In genomic region chr3:130730189-130730653, GRCm38 (mm10) we compare ENCODE assay signal across 8 mouse cellular contexts. TPM values are rescaled to one million over a fixed set of nuclear protein-coding genes. Genes with fewer than 3 reads are reported as not detected.
A peak's percentile ranks its signal among the peaks of the same experiment; 100 is the strongest.
DNase-seq lines count a peak whose midpoint lies in the region; ATAC-seq and TF ChIP-seq lines count a peak whose summit lies in the region.

Gene Rpl34, minus strand, starts transcription at chr3:130730398.

- peak; percentile 99 for ATAC-seq in forebrain, postnatal 0 days
- ATAC-seq in lung, embryonic 15.5 days (ENCODE audit: borderline replicate concordance, extremely low read depth, low FRiP score, low TSS enrichment) = peak; percentile 99

- peak; percentile 87 to 93 for TF ChIP-seq POLR2A in MEL (IDR thresholded peaks at IDR 0.05; ENCODE audit: control insufficient read depth in 1 of 2, insufficient read depth in 1 of 2, low read depth in 1 of 2, low read length in 2 of 2, poor library complexity in 1 of 2)
- TF ChIP-seq POLR2A in cerebellum, adult 2 months (IDR thresholded peaks at IDR 0.05; ENCODE audit: borderline replicate concordance, insufficient read depth, low read length) = peak; percentile 98

- H3K79me2 ChIP-seq in MEL (ENCODE audit: control insufficient read depth, insufficient read depth, low read length, poor library complexity) = peaks cover 19% of the 10 kb centered on the region

- peak within 1 kb of the TSS; percentile 96 for H3K9ac ChIP-seq in MEL (ENCODE audit: control insufficient read depth, low read depth, low read length, poor library complexity, severe bottlenecking)
- peak within 1 kb of the TSS; percentile 88 for H3K9ac ChIP-seq in forebrain, postnatal 0 days
- peak within 1 kb of the TSS; percentile 98 for H3K9ac ChIP-seq in lung, embryonic 15.5 days

- WGBS in cerebellum, adult 2 months = under 1% methylated on average over 45 of the region's 45 CpGs
- WGBS in forebrain, postnatal 0 days = under 1% methylated on average over 45 of the region's 45 CpGs
- 0% methylated on average over 42 of the region's 45 CpGs for WGBS in lung, embryonic 15.5 days

- TF ChIP-seq RAD21 in MEL (IDR thresholded peaks at IDR 0.05; ENCODE audit: low read depth, low read length) = no peak

- no peaks in the 10 kb centered on the region for H3K9me3 ChIP-seq in MEL (replicated peaks; ENCODE audit: insufficient read depth, low read length)
- H3K9me3 ChIP-seq in forebrain, postnatal 0 days (ENCODE audit: low read length) = no peaks in the 10 kb centered on the region
- H3K9me3 ChIP-seq in lung, embryonic 15.5 days = no peaks in the 10 kb centered on the region

- peaks cover 0 to 15% of the 10 kb centered on the region in 2 experiments; a peak in 2 of 4 replicates for H3K4me1 ChIP-seq in MEL (ENCODE audit: control insufficient read depth in 1 of 2, insufficient read depth in 2 of 2, low read length in 2 of 2)
- H3K4me1 ChIP-seq in cerebellum, adult 2 months (ENCODE audit: control insufficient read depth, insufficient read depth, low read length) = peaks cover 5% of the 10 kb centered on the region
- peaks cover 13% of the 10 kb centered on the region for H3K4me1 ChIP-seq in forebrain, postnatal 0 days (ENCODE audit: insufficient read depth)
- peaks cover 22% of the 10 kb centered on the region for H3K4me1 ChIP-seq in lung, embryonic 15.5 days

- H3K27ac ChIP-seq in MEL (ENCODE audit: control insufficient read depth, low read depth, low read length) = peak within 1 kb of the TSS; percentile 79
- H3K27ac ChIP-seq in cerebellum, adult 2 months (ENCODE audit: insufficient read depth, low read length) = peak within 1 kb of the TSS; percentile 14; the same call in 1 of the 2 replicates
- H3K27ac ChIP-seq in forebrain, postnatal 0 days (ENCODE audit: low read depth, low read length) = peak within 1 kb of the TSS; percentile 92
- peak within 1 kb of the TSS; percentile 82 for H3K27ac ChIP-seq in lung, embryonic 15.5 days

- peaks cover 18% of the 10 kb centered on the region in 2 experiments for H3K36me3 ChIP-seq in MEL (ENCODE audit: control insufficient read depth in 1 of 2, insufficient read depth in 2 of 2, low read length in 2 of 2)
- H3K36me3 ChIP-seq in forebrain, postnatal 0 days (ENCODE audit: insufficient read depth) = peaks cover 37% of the 10 kb centered on the region
- peaks cover 37% of the 10 kb centered on the region for H3K36me3 ChIP-seq in lung, embryonic 15.5 days

- H3K4me2 ChIP-seq in forebrain, postnatal 0 days (ENCODE audit: low read depth) = peak within 1 kb of the TSS; percentile 64
- peak within 1 kb of the TSS; percentile 69 for H3K4me2 ChIP-seq in lung, embryonic 15.5 days

- TF ChIP-seq EP300 in MEL (IDR thresholded peaks at IDR 0.05; ENCODE audit: low read depth in 1 of 2, low read length in 2 of 2) = no peak

- H3K27me3 ChIP-seq in MEL (ENCODE audit: control insufficient read depth in 1 of 2, insufficient read depth in 2 of 2, low read length in 2 of 2) = no peaks in the 10 kb centered on the region
- no peaks in the 10 kb centered on the region for H3K27me3 ChIP-seq in cerebellum, adult 2 months (ENCODE audit: control insufficient read depth, insufficient read depth, low read length)
- H3K27me3 ChIP-seq in forebrain, postnatal 0 days (ENCODE audit: insufficient read depth, low read length) = no peaks in the 10 kb centered on the region
- H3K27me3 ChIP-seq in lung, embryonic 15.5 days = no peaks in the 10 kb centered on the region

- peak within 1 kb of the TSS; percentile 70 to 93 for H3K4me3 ChIP-seq in MEL (ENCODE audit: control insufficient read depth in 1 of 2, insufficient read depth in 1 of 2, low read depth in 2 of 2, low read length in 2 of 2)
- H3K4me3 ChIP-seq in cerebellum, adult 2 months (replicated peaks; ENCODE audit: insufficient read depth, low read depth, low read length) = peak within 1 kb of the TSS; percentile 87
- H3K4me3 ChIP-seq in forebrain, postnatal 0 days (ENCODE audit: low read depth, low read length) = peak within 1 kb of the TSS; percentile 87
- H3K4me3 ChIP-seq in lung, embryonic 15.5 days = peak within 1 kb of the TSS; percentile 98

- no peak for TF ChIP-seq CTCF in MEL (IDR thresholded peaks at IDR 0.05 in 2 of 3, conservative IDR thresholded peaks at IDR 0.05 in 1 of 3; ENCODE audit: control insufficient read depth in 1 of 3, insufficient read depth in 1 of 3, low read depth in 2 of 3, low read length in 3 of 3, poor library complexity in 1 of 3, severe bottlenecking in 1 of 3)
- no peak for TF ChIP-seq CTCF in cerebellum, adult 2 months (IDR thresholded peaks at IDR 0.05; ENCODE audit: borderline replicate concordance, insufficient read depth, low read depth, low read length)
- peak; percentile 1; the same call in 1 of the 2 replicates for TF ChIP-seq CTCF in forebrain, postnatal 0 days (IDR thresholded peaks at IDR 0.05; ENCODE audit: low read depth)

- peak; percentile 94 for DNase-seq in MEL (ENCODE audit: low read depth, low spot score)
- peak; percentile 93 to 96 for DNase-seq in cerebellum, adult 2 months
- DNase-seq in forebrain, postnatal 0 days = peak; percentile 99
- DNase-seq in heart, postnatal 4 days = peak; percentile 95
- peak; percentile 94 to 95 for DNase-seq in layer of hippocampus, adult 8-10 months (ENCODE audit: low spot score in 2 of 2)
- DNase-seq in ovary, adult 18-20 months (ENCODE audit: low spot score) = peak; percentile 92
- peak; percentile 98 for DNase-seq in thymus, postnatal 0 days (ENCODE audit: low spot score)

TF ChIP-seq in MEL, 35 proteins besides CTCF, POLR2A, EP300 and RAD21 (continues in another document):
- TF ChIP-seq JUND (IDR thresholded peaks at IDR 0.05; ENCODE audit: low read depth, low read length) (no peak), MAX (IDR thresholded peaks at IDR 0.05; ENCODE audit: low read length) (peak; percentile 73), TCF12 (IDR thresholded peaks at IDR 0.05; ENCODE audit: low read depth, low read length) (peak; percentile 69), CHD2 (IDR thresholded peaks at IDR 0.05; ENCODE audit: low read length) (peak; percentile 71), TAL1 (IDR thresholded peaks at IDR 0.05; ENCODE audit: low read length) (no peak), UBTF (IDR thresholded peaks at IDR 0.05; ENCODE audit: borderline replicate concordance, insufficient read depth, low read depth, low read length) (no peak), CHD1 (IDR thresholded peaks at IDR 0.05; ENCODE audit: low read depth, low read length) (no peak), POLR2AphosphoS2 (IDR thresholded peaks at IDR 0.05; ENCODE audit: low read length) (peak; percentile 67; the same call in 1 of the 2 replicates), USF1 (IDR thresholded peaks at IDR 0.05; ENCODE audit: low read depth, low read length) (peak; percentile 92), MAZ (IDR thresholded peaks at IDR 0.05; ENCODE audit: low read depth, low read length) (no peak), MAFK (IDR thresholded peaks at IDR 0.05; ENCODE audit: borderline replicate concordance, low read depth, low read length) (no peak), E2F4 (IDR thresholded peaks at IDR 0.05; ENCODE audit: borderline replicate concordance, low read depth, low read length) (no peak), MYB (IDR thresholded peaks at IDR 0.05; ENCODE audit: low read depth, low read length) (no peak), KAT2A (conservative IDR thresholded peaks at IDR 0.05; ENCODE audit: low read depth, low read length) (peak; percentile 92), ETS1 (IDR thresholded peaks at IDR 0.05; ENCODE audit: low read depth, low read length) (no peak), GATA1 (IDR thresholded peaks at IDR 0.05; ENCODE audit: low read depth, low read length) (no peak), BHLHE40 (IDR thresholded peaks at IDR 0.05; ENCODE audit: borderline replicate concordance, low read depth, low read length) (peak; percentile 93), MYC (IDR thresholded peaks at IDR 0.05; ENCODE audit: low read depth, low read length) (peak; percentile 85), ZKSCAN1 (IDR thresholded peaks at IDR 0.05; ENCODE audit: low read depth, low read length) (no peak), POLR2AphosphoS5 (IDR thresholded peaks at IDR 0.05; ENCODE audit: borderline replicate concordance, low read depth, low read length) (no peak), GABPA (IDR thresholded peaks at IDR 0.05; ENCODE audit: low read depth, low read length) (no peak), ZC3H11A (IDR thresholded peaks at IDR 0.05; ENCODE audit: low read depth, low read length) (no peak), HCFC1 (IDR thresholded peaks at IDR 0.05; ENCODE audit: low read depth, low read length) (peak; percentile 95), ELF1 (IDR thresholded peaks at IDR 0.05; ENCODE audit: low read depth, low read length) (peak; percentile 94), SIN3A (IDR thresholded peaks at IDR 0.05; ENCODE audit: low read length) (peak; percentile 85), ZMIZ1 (IDR thresholded peaks at IDR 0.05; ENCODE audit: low read depth, low read length) (peak; percentile 78; the same call in 1 of the 2 replicates), NRF1 (IDR thresholded peaks at IDR 0.05; ENCODE audit: insufficient read depth, low read depth, low read length, poor library complexity, severe bottlenecking) (peak; percentile 68), NELFE (IDR thresholded peaks at IDR 0.05; ENCODE audit: low read depth, low read length) (peak; percentile 92), SMC3 (IDR thresholded peaks at IDR 0.05; ENCODE audit: low read depth, low read length) (no peak), TBP (IDR thresholded peaks at IDR 0.05; ENCODE audit: low read depth, low read length) (peak; percentile 95), MXI1 (IDR thresholded peaks at IDR 0.05; ENCODE audit: low read depth, low read length) (peak; percentile 67), MEF2A (IDR thresholded peaks at IDR 0.05; ENCODE audit: extremely low read depth, insufficient replicate concordance, low read depth, low read length, poor library complexity, severe bottlenecking) (no peak), RCOR1 (IDR thresholded peaks at IDR 0.05; ENCODE audit: low read depth, low read length) (no peak)

RNA-seq across cellular contexts. Expression of gene Rpl34, which starts in this region (rescaled TPM):
- 1,619 and 1,639 TPM in 2 replicates for total RNA-seq in MEL (2012; rRNA removed)
- polyA plus RNA-seq in MEL (2012; ENCODE audit: insufficient read depth in 1 of 2, insufficient read length in 2 of 2, low read depth in 1 of 2, low replicate concordance in 2 of 2, missing spikeins in 1 of 2) = 100 to 1,000 TPM; 451 to 895 TPM
- 913 and 926 TPM in 2 replicates for polyA plus RNA-seq in cerebellum, adult 2 months (2012; rRNA removed)
- total RNA-seq in forebrain, postnatal 0 days (2014; rRNA removed) = 609 and 774 TPM in 2 replicates
- 566 and 750 TPM in 2 replicates for polyA plus RNA-seq in forebrain, postnatal 0 days (2015; fragmentation: Nextera tagmentation; extraction: Ambion mirVana)
- total RNA-seq in heart, postnatal 4 days (2021) = 100 to 1,000 TPM; 578 to 602 TPM
- total RNA-seq in layer of hippocampus, adult 8-10 months (2022) = 100 to 1,000 TPM; 324 to 408 (median 347) TPM
- 833 and 930 TPM in 2 replicates for polyA plus RNA-seq in lung, embryonic 15.5 days (2015; fragmentation: Nextera tagmentation; extraction: Ambion mirVana)
- 1,349 and 1,390 TPM in 2 replicates for polyA plus RNA-seq in thymus, postnatal 0 days (2015; fragmentation: Nextera tagmentation; extraction: Ambion mirVana)

Comparison
In these comparisons a context has a peak if more than half of its experiments do, and no peak if none do; other contexts are left out.
1. Peak in every context shown above with its lines: DNase-seq, ATAC-seq, H3K4me3 ChIP-seq and H3K27ac ChIP-seq.
2. H3K27ac ChIP-seq: peak in every context shown above with its lines; median percentile 92 in forebrain, postnatal 0 days; 82 in lung, embryonic 15.5 days; 79 in MEL; 14 in cerebellum, adult 2 months.